11 mouse cellular contexts compared by ENCODE assay signal in the genomic region with DNA sequence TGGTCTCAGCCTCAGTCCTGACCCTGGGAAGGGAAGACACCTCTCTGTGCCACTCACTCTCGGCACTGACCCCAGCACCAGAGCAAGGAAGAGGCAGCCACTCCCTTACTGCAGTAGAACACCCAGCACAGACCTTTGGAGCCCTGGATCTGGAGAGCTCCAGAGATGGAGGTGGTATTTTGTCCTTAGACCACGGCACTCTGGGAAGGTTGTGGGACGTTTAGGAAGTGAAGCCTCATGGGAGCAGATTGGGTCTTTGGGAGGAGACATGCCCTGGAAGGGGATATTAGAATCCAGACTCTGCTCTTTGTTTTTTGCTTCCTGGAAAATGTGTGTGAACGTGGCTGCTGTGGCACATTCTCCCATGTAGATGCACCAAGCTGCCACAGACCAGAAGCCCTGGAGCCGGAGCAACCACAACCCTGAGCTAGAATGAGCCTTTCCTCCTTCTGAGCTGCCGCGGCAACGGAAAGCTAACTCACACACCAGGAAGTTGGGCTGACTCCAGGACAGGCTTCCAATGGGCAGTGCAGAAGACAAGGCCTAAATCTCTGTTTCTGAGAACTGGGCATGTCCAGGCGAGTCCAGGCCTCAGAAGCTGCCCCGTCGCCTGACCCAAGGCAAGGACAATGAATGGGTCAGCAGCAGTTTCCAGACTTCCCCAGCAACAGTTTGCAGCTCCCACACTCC.
DNase-seq lines count a peak whose midpoint lies in the region; ATAC-seq and TF ChIP-seq lines count a peak whose summit lies in the region.
"Had no signal": no experiment of that assay in that cellular context is flagged by ENCODE, and none has a peak within 500 bp of the region (broad histone marks: within the 10 kb centered on the region; RNA-seq: fewer than 3 reads in every experiment).

No protein-coding gene starts in this region.

- DNase-seq in left cerebral cortex, postnatal 4 days, result peak; percentile 31
- DNase-seq in left cerebral cortex, postnatal 10 days (ENCODE audit: extremely low spot score in 1 of 2, low spot score in 2 of 2), result no peak
- no peak for DNase-seq in forebrain, embryonic 14.5 days (ENCODE audit: low spot score)
- DNase-seq in yolk sac, embryonic 10.5 days (ENCODE audit: low spot score), result no peak
- DNase-seq: kidney, adult 11 months; thymus, postnatal 4 days had no signal

- intact Hi-C loops in left cerebral cortex, postnatal 4 days (cut with DNase I), result no loop called here
- intact Hi-C loops in left cerebral cortex, postnatal 10 days (cut with DNase I), result no loop called here

- 50% methylated on average over 11 of the region's 11 CpGs for WGBS in forebrain, embryonic 14.5 days
- 46% methylated on average over 11 of the region's 11 CpGs for WGBS in hindbrain, embryonic 16.5 days
- 47% methylated on average over 11 of the region's 11 CpGs for WGBS in neural tube, embryonic 13.5 days
- WGBS in intestine, postnatal 0 days, result 71% methylated on average over 11 of the region's 11 CpGs

- H3K9ac ChIP-seq in forebrain, embryonic 14.5 days (ENCODE audit: low read length), result peak overlapping the region; percentile 26; the same call in 1 of the 2 replicates
- H3K9ac ChIP-seq in hindbrain, embryonic 16.5 days (ENCODE audit: low read depth, low read length), result peak overlapping the region; percentile 32; the same call in 1 of the 2 replicates
- H3K9ac ChIP-seq in neural tube, embryonic 13.5 days, result no peak overlapping the region
- H3K9ac ChIP-seq in intestine, postnatal 0 days (ENCODE audit: low read depth, low read length), result no peak overlapping the region
- H3K9ac ChIP-seq: embryonic facial prominence, embryonic 13.5 days; heart, embryonic 13.5 days had no signal

- H3K9me3 ChIP-seq in forebrain, embryonic 14.5 days (replicated peaks; ENCODE audit: control insufficient read depth, low read length), result no peaks in the 10 kb centered on the region
- H3K9me3 ChIP-seq in hindbrain, embryonic 16.5 days (ENCODE audit: control insufficient read depth, low read length), result no peaks in the 10 kb centered on the region
- H3K9me3 ChIP-seq in neural tube, embryonic 13.5 days, result no peaks in the 10 kb centered on the region
- no peaks in the 10 kb centered on the region for H3K9me3 ChIP-seq in intestine, postnatal 0 days (ENCODE audit: control insufficient read depth)
- H3K9me3 ChIP-seq: embryonic facial prominence, embryonic 13.5 days had no signal

- H3K4me1 ChIP-seq in forebrain, embryonic 14.5 days (ENCODE audit: control insufficient read depth, insufficient read depth, low read length), result peaks cover 30% of the 10 kb centered on the region
- H3K4me1 ChIP-seq in hindbrain, embryonic 16.5 days (ENCODE audit: control insufficient read depth, insufficient read depth, low read depth, low read length), result peaks cover 22% of the 10 kb centered on the region
- peaks cover 43% of the 10 kb centered on the region for H3K4me1 ChIP-seq in neural tube, embryonic 13.5 days (replicated peaks)
- H3K4me1 ChIP-seq in intestine, postnatal 0 days (replicated peaks; ENCODE audit: control insufficient read depth, insufficient read depth, low read length), result no peaks in the 10 kb centered on the region
- H3K4me1 ChIP-seq: embryonic facial prominence, embryonic 13.5 days; heart, embryonic 13.5 days had no signal

- H3K27me3 ChIP-seq in forebrain, embryonic 14.5 days (replicated peaks; ENCODE audit: control insufficient read depth, insufficient read depth, low read length), result no peaks in the 10 kb centered on the region
- no peaks in the 10 kb centered on the region for H3K27me3 ChIP-seq in hindbrain, embryonic 16.5 days (replicated peaks; ENCODE audit: control insufficient read depth, insufficient read depth, low read length)
- H3K27me3 ChIP-seq in neural tube, embryonic 13.5 days, result peaks cover 3% of the 10 kb centered on the region
- H3K27me3 ChIP-seq in intestine, postnatal 0 days (replicated peaks; ENCODE audit: control insufficient read depth, insufficient read depth, low read length), result no peaks in the 10 kb centered on the region
- H3K27me3 ChIP-seq: embryonic facial prominence, embryonic 13.5 days; heart, embryonic 13.5 days had no signal

- H3K4me3 ChIP-seq in forebrain, embryonic 14.5 days (ENCODE audit: low read depth, low read length), result no peak overlapping the region
- no peak overlapping the region for H3K4me3 ChIP-seq in hindbrain, embryonic 16.5 days (ENCODE audit: low read length)
- H3K4me3 ChIP-seq in neural tube, embryonic 13.5 days, result no peak overlapping the region
- H3K4me3 ChIP-seq in intestine, postnatal 0 days (ENCODE audit: low read depth, low read length), result no peak overlapping the region
- H3K4me3 ChIP-seq: embryonic facial prominence, embryonic 13.5 days; heart, embryonic 13.5 days had no signal

- H3K4me2 ChIP-seq in forebrain, embryonic 14.5 days (ENCODE audit: low read length), result peak overlapping the region; percentile 26
- H3K4me2 ChIP-seq in hindbrain, embryonic 16.5 days (ENCODE audit: low read length), result no peak overlapping the region
- H3K4me2 ChIP-seq in neural tube, embryonic 13.5 days, result peak overlapping the region; percentile 3; the same call in 1 of the 2 replicates
- H3K4me2 ChIP-seq in intestine, postnatal 0 days (replicated peaks; ENCODE audit: low read depth), result no peak overlapping the region
- H3K4me2 ChIP-seq: embryonic facial prominence, embryonic 13.5 days; heart, embryonic 13.5 days had no signal

- no peak for TF ChIP-seq CTCF in intestine, postnatal 0 days (IDR thresholded peaks at IDR 0.05; ENCODE audit: low read depth)

- no peak for ATAC-seq in forebrain, embryonic 14.5 days
- no peak for ATAC-seq in hindbrain, embryonic 16.5 days
- ATAC-seq in neural tube, embryonic 13.5 days (ENCODE audit: low read depth), result peak; percentile 55; the same call in 1 of the 2 replicates
- no peak for ATAC-seq in intestine, postnatal 0 days

- peak overlapping the region; percentile 55; the same call in 1 of the 2 replicates for H3K27ac ChIP-seq in forebrain, embryonic 14.5 days (ENCODE audit: low read depth, low read length)
- H3K27ac ChIP-seq in hindbrain, embryonic 16.5 days (ENCODE audit: low read depth, low read length), result peak overlapping the region; percentile 52
- peak overlapping the region; percentile 87 for H3K27ac ChIP-seq in neural tube, embryonic 13.5 days (replicated peaks)
- H3K27ac ChIP-seq in intestine, postnatal 0 days (ENCODE audit: low read depth, low read length), result no peak overlapping the region
- H3K27ac ChIP-seq: embryonic facial prominence, embryonic 13.5 days; heart, embryonic 13.5 days had no signal

- no peaks in the 10 kb centered on the region for H3K36me3 ChIP-seq in forebrain, embryonic 14.5 days (ENCODE audit: control insufficient read depth, insufficient read depth, low read length)
- H3K36me3 ChIP-seq in hindbrain, embryonic 16.5 days (ENCODE audit: control insufficient read depth, insufficient read depth, low read length), result no peaks in the 10 kb centered on the region
- H3K36me3 ChIP-seq in neural tube, embryonic 13.5 days, result no peaks in the 10 kb centered on the region
- H3K36me3 ChIP-seq in intestine, postnatal 0 days (ENCODE audit: control insufficient read depth, insufficient read depth), result no peaks in the 10 kb centered on the region
- H3K36me3 ChIP-seq: embryonic facial prominence, embryonic 13.5 days; heart, embryonic 13.5 days had no signal

Comparison
In these comparisons a context has a peak if more than half of its experiments do, and no peak if none do; other contexts are left out.
1. H3K4me2 ChIP-seq: peak in forebrain, embryonic 14.5 days (single experiment) and neural tube, embryonic 13.5 days (single experiment); none in hindbrain, embryonic 16.5 days (single experiment) and intestine, postnatal 0 days (single experiment).
2. H3K9ac ChIP-seq: peak in forebrain, embryonic 14.5 days (single experiment) and hindbrain, embryonic 16.5 days (single experiment); none in neural tube, embryonic 13.5 days (single experiment) and intestine, postnatal 0 days (single experiment).